Mouse (Mus musculus) kidney, adult 2 months (tissue): Measurements from ENCODE around the gene Gm9970. TPM values are rescaled to one million over a fixed set of nuclear protein-coding genes. Genes with fewer than 3 reads are reported as not detected.

Source experiments
- DNase-seq: peaks from one replicate; pipeline ENCODE4 v3.0.0; 2021
- H3K27ac ChIP-seq: fragments of 200-500 bp; 2 replicates; pipeline ENCODE4 v1.5.1; 2012; ENCODE audit warnings: low read depth, low read length, control low read depth, inconsistent platforms; ENCODE audit not compliant: insufficient read depth
- H3K27me3 ChIP-seq: fragments of 200-500 bp; replicated peaks from 2 replicates; pipeline ENCODE4 v1.6.1; 2012; ENCODE audit warnings: mild to moderate bottlenecking, moderate library complexity, low read length, inconsistent platforms; ENCODE audit not compliant: control insufficient read depth, insufficient read depth
- H3K36me3 ChIP-seq: fragments of 200-500 bp; 2 replicates; pipeline ENCODE4 v1.6.1; 2012; ENCODE audit warnings: mild to moderate bottlenecking, moderate library complexity, low read length, inconsistent platforms; ENCODE audit not compliant: control insufficient read depth, insufficient read depth
- H3K4me1 ChIP-seq: fragments of 200-500 bp; 2 replicates; pipeline ENCODE4 v1.6.1; 2011; ENCODE audit warnings: low read length; ENCODE audit not compliant: control insufficient read depth, insufficient read depth
- H3K4me3 ChIP-seq: fragments of 200-500 bp; 2 replicates; pipeline ENCODE4 v1.5.1; 2011; ENCODE audit warnings: mild to moderate bottlenecking, low read depth, low read length, control low read depth; ENCODE audit not compliant: insufficient read depth
- CTCF ChIP-seq: fragments of 200-500 bp; conservative IDR thresholded peaks from 2 replicates; pipeline ENCODE4 v1.5.1; 2011; ENCODE audit warnings: low read depth, mild to moderate bottlenecking, control low read depth, low read length, moderate library complexity, mixed read lengths; ENCODE audit not compliant: insufficient read depth, insufficient read length
- POLR2A ChIP-seq: fragments of 200-500 bp; IDR thresholded peaks from one replicate; pipeline ENCODE4 v1.6.1; 2011; ENCODE audit warnings: low read depth, low read length, control low read depth
- WGBS: fragments of 180-500 bp; shearing (Covaris S2); methylation state at CpG from one replicate; pipeline ENCODE4 v1.1.7; 2018; 5-methylcytosine and 5-hydroxymethylcytosine counted together
- polyA plus RNA-seq: library from polyadenylated mRNA; depleted of rRNA; stranded (reverse); fragments of >200 nt; gene quantifications from 2 replicates; pipeline ENCODE4 v1.2.3, GENCODE M21; 2012

Gene Gm9970
- polyA plus RNA-seq, 1 experiment, result 0.45 TPM

- Histone ChIP-seq H3K4me3 (no peak overlapping the region), H3K4me1 (no peaks in the 10 kb centered on the region), H3K27me3 (no peaks in the 10 kb centered on the region), H3K27ac (no peak overlapping the region), H3K36me3 (no peaks in the 10 kb centered on the region; the same call in 1 of the 2 replicates)
- peak; percentile 24 for DNase-seq
- WGBS, result 67% methylated on average over 6 of the region's 6 CpGs
- no peak for TF ChIP-seq POLR2A
- no peak for TF ChIP-seq CTCF
These were observed 26.7 kb upstream of the Gm9970 start for GRCm38 (mm10) chr5:31267686-31268085.

DNA sequence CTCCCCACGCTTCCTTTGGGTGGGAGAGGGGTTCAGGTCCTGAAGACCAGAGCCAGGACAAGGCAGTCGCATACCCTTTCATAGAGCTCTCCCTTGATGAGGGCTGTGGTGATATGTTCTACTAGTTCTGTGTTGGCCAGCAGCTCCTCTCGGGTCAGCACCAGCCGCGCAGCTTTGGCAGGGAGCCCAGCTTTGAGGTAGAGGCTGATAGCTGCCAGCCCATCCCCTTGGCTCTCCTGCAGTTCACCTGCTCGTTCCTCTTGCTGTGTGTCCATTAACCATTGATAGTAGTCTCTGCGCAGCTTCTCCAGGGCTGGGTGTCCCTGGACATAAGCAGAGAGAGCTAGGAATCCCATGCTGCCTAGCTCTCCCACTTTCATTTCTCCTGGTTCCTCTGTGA is 25.1 kb upstream of the Gm9970 start:
- Histone ChIP-seq H3K27me3 (no peaks in the 10 kb centered on the region), H3K4me3 (no peak overlapping the region), H3K36me3 (no peaks in the 10 kb centered on the region; the same call in 1 of the 2 replicates), H3K27ac (no peak overlapping the region), H3K4me1 (no peaks in the 10 kb centered on the region)
- TF ChIP-seq POLR2A, result no peak
- no peak for TF ChIP-seq CTCF
- WGBS, result 73% methylated on average over 7 of the region's 7 CpGs
- DNase-seq, result no peak

GRCm38 (mm10) chr5:31257616-31258015 is 16.6 kb upstream of the Gm9970 start:
- 83% methylated on average over 11 of the region's 11 CpGs for WGBS
- no peak for DNase-seq
- H3K36me3 ChIP-seq, result 0 out of 2 replicates have a peak, but pooled peaks cover 2% of the 10 kb centered on the region
- TF ChIP-seq POLR2A (no peak), CTCF (no peak)
- H3K27me3 ChIP-seq, result no peaks in the 10 kb centered on the region
- no peak overlapping the region for H3K27ac ChIP-seq
- no peak overlapping the region for H3K4me3 ChIP-seq
- H3K4me1 ChIP-seq, result no peaks in the 10 kb centered on the region

- Histone ChIP-seq H3K27me3 (no peaks in the 10 kb centered on the region), H3K36me3 (0 out of 2 replicates have a peak, but pooled peaks cover 2% of the 10 kb centered on the region), H3K27ac (no peak overlapping the region), H3K4me1 (0 out of 2 replicates have a peak, but pooled peaks cover 5% of the 10 kb centered on the region), H3K4me3 (no peak overlapping the region)
- WGBS, result 56% methylated on average over 2 of the region's 2 CpGs
- TF ChIP-seq CTCF, result no peak
- TF ChIP-seq POLR2A, result no peak
- DNase-seq, result no peak
These were observed 14.9 kb upstream of the Gm9970 start for GRCm38 (mm10) chr5:31255971-31256370.

GRCm38 (mm10) chr5:31255381-31255780 is 14.3 kb upstream of the Gm9970 start:
- no peaks in the 10 kb centered on the region for H3K27me3 ChIP-seq
- H3K27ac ChIP-seq, result no peak overlapping the region
- TF ChIP-seq CTCF (no peak), POLR2A (no peak)
- H3K36me3 ChIP-seq, result peaks cover 3% of the 10 kb centered on the region; the same call in 1 of the 2 replicates
- DNase-seq, result no peak
- no peak overlapping the region for H3K4me3 ChIP-seq
- 0 out of 2 replicates have a peak, but pooled peaks cover 5% of the 10 kb centered on the region for H3K4me1 ChIP-seq
- 91% methylated on average over 2 of the region's 2 CpGs for WGBS

DNA sequence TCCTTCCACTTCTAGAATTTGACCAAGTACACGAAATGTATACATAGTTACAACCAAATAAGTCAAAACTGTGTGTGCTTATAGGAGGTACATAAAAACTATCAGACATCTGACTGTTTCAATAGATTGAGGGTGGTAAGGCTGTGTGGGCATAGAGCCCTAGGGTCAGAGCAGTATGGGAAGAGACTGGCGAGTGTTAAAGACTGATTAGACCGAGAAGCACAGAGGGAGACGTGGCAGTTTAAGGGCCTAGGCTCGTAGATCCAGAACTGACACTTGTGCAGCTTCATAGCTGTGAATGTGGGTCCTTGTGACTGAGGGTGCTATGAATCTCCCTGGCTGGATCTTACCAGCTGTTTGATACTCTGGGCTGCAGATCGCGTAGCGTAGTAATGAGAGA is 13.9 kb upstream of the Gm9970 start:
- WGBS, result 87% methylated on average over 8 of the region's 8 CpGs
- 0 out of 2 replicates have a peak, but pooled peaks cover 5% of the 10 kb centered on the region for H3K4me1 ChIP-seq
- no peak overlapping the region for H3K4me3 ChIP-seq
- DNase-seq, result no peak
- no peak overlapping the region for H3K27ac ChIP-seq
- no peaks in the 10 kb centered on the region for H3K27me3 ChIP-seq
- TF ChIP-seq POLR2A (no peak), CTCF (no peak)
- peaks cover 8% of the 10 kb centered on the region for H3K36me3 ChIP-seq

GRCm38 (mm10) chr5:31254452-31254851 is 13.4 kb upstream of the Gm9970 start:
- Histone ChIP-seq H3K4me1 (0 out of 2 replicates have a peak, but pooled peaks cover 5% of the 10 kb centered on the region), H3K4me3 (no peak overlapping the region), H3K27ac (peak overlapping the region; percentile 49; the same call in 1 of the 2 replicates), H3K27me3 (no peaks in the 10 kb centered on the region), H3K36me3 (peaks cover 10% of the 10 kb centered on the region)
- DNase-seq, result peak; percentile 70
- WGBS, result 62% methylated on average over 7 of the region's 7 CpGs
- TF ChIP-seq CTCF (no peak), POLR2A (no peak)
